Mouse (Mus musculus) intestine, embryonic 15.5 days (tissue): ENCODE measurements at regions not wholly inside any gene's neighbourhood (a gene's known extent, or its start where the extent isn't known, plus 50 kb on each side); places are given as distances from the start of the nearest gene placed in this dataset.
A peak's percentile ranks its signal among the peaks of the same experiment; 100 is the strongest.

Experiments used
- ATAC-seq: fragments of 200-750 bp; cut with Nextera tagmentation; 2 replicates; pipeline ENCODE4 v1.8.0; 2017; ENCODE audit warnings: moderate TSS enrichment, moderate library complexity
- H3K27ac ChIP-seq: fragments of 300-500 bp; sonication (generic); 2 replicates; pipeline ENCODE4 v1.5.1; 2015; ENCODE audit warnings: mild to moderate bottlenecking, inconsistent platforms
- H3K27me3 ChIP-seq: fragments of 300-500 bp; sonication (generic); replicated peaks from 2 replicates; pipeline ENCODE4 v1.6.1; 2015; ENCODE audit warnings: inconsistent platforms
- H3K36me3 ChIP-seq: fragments of 300-500 bp; sonication (generic); 2 replicates; pipeline ENCODE4 v1.6.1; 2015; ENCODE audit warnings: inconsistent platforms
- H3K4me1 ChIP-seq: fragments of 300-500 bp; sonication (generic); replicated peaks from 2 replicates; pipeline ENCODE4 v1.6.1; 2015; ENCODE audit warnings: inconsistent platforms
- H3K4me2 ChIP-seq: fragments of 300-500 bp; sonication (generic); replicated peaks from 2 replicates; pipeline ENCODE4 v1.6.1; 2015; ENCODE audit warnings: mild to moderate bottlenecking, inconsistent platforms
- H3K4me3 ChIP-seq: fragments of 300-500 bp; sonication (generic); replicated peaks from 2 replicates; pipeline ENCODE4 v1.5.1; 2015; ENCODE audit warnings: inconsistent platforms
- H3K9ac ChIP-seq: fragments of 300-500 bp; sonication (generic); 2 replicates; pipeline ENCODE4 v1.6.1; 2015; ENCODE audit warnings: inconsistent platforms
- H3K9me3 ChIP-seq: fragments of 300-500 bp; sonication (generic); 2 replicates; pipeline ENCODE4 v1.6.1; 2016; ENCODE audit warnings: inconsistent platforms
- WGBS: fragments of 180-500 bp; shearing (Covaris S2); methylation state at CpG from one replicate; pipeline ENCODE4 v1.1.7; 2015; 5-methylcytosine and 5-hydroxymethylcytosine counted together

DNA sequence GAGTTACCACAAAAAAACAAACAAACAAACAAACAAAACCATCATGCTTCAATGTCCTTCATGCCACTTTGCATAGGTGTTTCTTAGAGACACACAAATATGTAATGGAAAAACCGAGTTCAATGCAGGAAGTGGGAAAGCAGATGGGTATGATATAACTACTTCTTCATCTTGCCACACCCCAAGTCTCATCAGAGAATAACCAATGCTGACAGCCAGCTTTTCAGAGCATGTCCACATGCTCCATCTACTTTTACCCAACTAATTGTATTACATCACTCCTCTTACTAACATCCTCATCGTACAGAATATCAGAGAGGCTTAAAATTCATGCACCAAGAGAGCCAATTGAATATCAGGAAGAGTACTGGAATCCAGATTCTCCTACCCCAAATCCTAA is 301.6 kb downstream of the Lmo4 start:
- WGBS, result 83% methylated on average over 2 of the region's 2 CpGs

DNA sequence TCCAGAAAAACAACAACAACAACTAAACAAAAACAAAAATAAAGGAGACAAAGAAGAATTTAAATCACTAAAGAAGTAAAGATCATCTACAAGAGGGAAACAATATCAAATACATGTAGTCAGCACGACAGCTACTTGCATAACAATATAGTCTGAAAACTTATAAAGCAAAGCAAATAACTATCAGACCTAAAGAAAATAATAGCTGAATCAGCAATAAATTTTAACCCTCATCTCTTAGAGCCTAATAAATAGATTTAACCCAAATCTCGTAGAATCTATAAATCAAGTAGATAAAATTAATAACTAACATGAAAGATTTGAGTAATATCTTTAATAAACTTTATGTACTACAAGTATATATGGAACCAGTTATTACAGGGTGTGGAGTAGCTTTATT is 324.2 kb downstream of the Lmo4 start:
- H3K36me3 ChIP-seq, result no peaks in the 10 kb centered on the region
- no peak overlapping the region for H3K4me2 ChIP-seq
- H3K4me1 ChIP-seq, result no peaks in the 10 kb centered on the region
- no peak overlapping the region for H3K4me3 ChIP-seq
- WGBS, result 84% methylated on average over 2 of the region's 2 CpGs
- no peak overlapping the region for H3K9ac ChIP-seq
- ATAC-seq, result no peak
- H3K27ac ChIP-seq, result no peak overlapping the region
- no peaks in the 10 kb centered on the region for H3K9me3 ChIP-seq
- H3K27me3 ChIP-seq, result no peaks in the 10 kb centered on the region

More for the DNA sequence above, 301.6 kb downstream of the Lmo4 start:
- Histone ChIP-seq H3K9me3 (no peaks in the 10 kb centered on the region), H3K36me3 (no peaks in the 10 kb centered on the region), H3K4me3 (no peak overlapping the region), H3K4me2 (no peak overlapping the region), H3K4me1 (no peaks in the 10 kb centered on the region), H3K9ac (no peak overlapping the region), H3K27ac (no peak overlapping the region), H3K27me3 (no peaks in the 10 kb centered on the region)
- ATAC-seq, result no peak

DNA sequence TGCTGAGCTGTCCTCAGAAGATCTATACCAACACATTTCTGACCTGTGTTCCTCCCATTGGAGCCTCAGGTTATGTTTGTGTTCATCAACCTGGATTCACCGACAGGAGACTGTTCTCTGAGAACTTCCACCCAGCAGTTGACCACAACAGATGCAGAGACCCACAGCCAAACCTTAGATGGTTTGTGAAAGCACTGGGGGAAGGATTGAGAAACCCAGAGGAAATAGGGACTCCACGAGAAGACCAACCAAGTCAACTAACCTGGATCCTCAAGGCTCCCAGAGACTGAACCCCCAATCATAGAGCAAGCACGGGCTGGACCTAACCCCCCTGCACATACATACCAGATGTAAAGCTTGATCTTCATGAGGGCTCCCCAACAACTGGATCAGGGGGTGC is 331.1 kb downstream of the Lmo4 start:
- WGBS, result 79% methylated on average over 3 of the region's 3 CpGs
- Histone ChIP-seq H3K4me3 (no peak overlapping the region), H3K4me1 (no peaks in the 10 kb centered on the region)

DNA sequence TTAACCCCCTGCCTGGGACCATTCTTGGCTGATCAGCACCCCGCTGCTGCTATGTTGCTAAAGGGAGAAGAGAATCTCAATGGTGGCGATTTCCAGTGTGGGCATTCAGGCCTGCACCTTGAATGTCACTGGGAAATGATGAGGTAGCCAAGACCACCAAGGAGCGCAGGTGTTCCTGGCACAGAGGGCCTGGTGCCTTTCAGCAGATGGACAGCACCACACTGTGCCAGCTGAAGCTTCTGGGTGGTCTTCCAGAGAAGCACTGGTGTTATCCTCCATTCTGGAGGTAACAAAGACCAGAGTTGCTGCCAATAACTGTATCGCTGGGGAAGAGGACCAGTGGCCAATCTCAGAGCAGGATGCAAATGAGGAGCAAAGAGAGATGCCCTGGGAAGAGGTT is 338.5 kb downstream of the Lmo4 start:
- H3K27ac ChIP-seq, result no peak overlapping the region
- 67% methylated on average over 4 of the region's 4 CpGs for WGBS
- no peaks in the 10 kb centered on the region for H3K27me3 ChIP-seq
- H3K9ac ChIP-seq, result no peak overlapping the region
- no peak overlapping the region for H3K4me2 ChIP-seq
- no peaks in the 10 kb centered on the region for H3K4me1 ChIP-seq
- H3K9me3 ChIP-seq, result no peaks in the 10 kb centered on the region
- H3K36me3 ChIP-seq, result no peaks in the 10 kb centered on the region
- no peak for ATAC-seq
- no peak overlapping the region for H3K4me3 ChIP-seq

More for the DNA sequence above, 331.1 kb downstream of the Lmo4 start:
- no peaks in the 10 kb centered on the region for H3K36me3 ChIP-seq
- ATAC-seq, result no peak
- no peaks in the 10 kb centered on the region for H3K9me3 ChIP-seq
- H3K4me2 ChIP-seq, result no peak overlapping the region
- no peak overlapping the region for H3K9ac ChIP-seq
- no peak overlapping the region for H3K27ac ChIP-seq
- H3K27me3 ChIP-seq, result no peaks in the 10 kb centered on the region

DNA sequence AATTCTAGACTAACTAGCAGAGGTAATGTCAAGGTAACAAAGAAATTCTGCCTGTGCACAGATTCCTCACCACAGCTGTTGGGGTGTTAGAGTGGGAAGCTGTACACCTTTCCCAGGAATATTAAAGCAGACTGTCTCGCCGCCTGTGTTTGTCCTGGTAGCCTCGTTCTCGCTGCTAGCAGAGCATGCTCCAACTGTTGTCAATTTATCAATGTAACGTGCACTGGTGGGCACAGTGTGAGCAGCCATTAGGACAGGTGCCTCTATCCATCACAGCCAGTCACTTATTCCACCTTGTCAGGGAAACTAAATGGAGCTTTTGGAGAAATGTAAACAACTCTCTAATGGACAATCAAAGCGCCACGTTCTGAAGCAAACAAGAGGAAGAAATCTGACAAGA is 339.4 kb downstream of the Lmo4 start:
- Histone ChIP-seq H3K27ac (no peak overlapping the region), H3K27me3 (no peaks in the 10 kb centered on the region), H3K4me3 (no peak overlapping the region), H3K4me2 (no peak overlapping the region), H3K9me3 (no peaks in the 10 kb centered on the region), H3K9ac (no peak overlapping the region), H3K36me3 (no peaks in the 10 kb centered on the region), H3K4me1 (no peaks in the 10 kb centered on the region)
- no peak for ATAC-seq
- WGBS, result 55% methylated on average over 7 of the region's 7 CpGs

DNA sequence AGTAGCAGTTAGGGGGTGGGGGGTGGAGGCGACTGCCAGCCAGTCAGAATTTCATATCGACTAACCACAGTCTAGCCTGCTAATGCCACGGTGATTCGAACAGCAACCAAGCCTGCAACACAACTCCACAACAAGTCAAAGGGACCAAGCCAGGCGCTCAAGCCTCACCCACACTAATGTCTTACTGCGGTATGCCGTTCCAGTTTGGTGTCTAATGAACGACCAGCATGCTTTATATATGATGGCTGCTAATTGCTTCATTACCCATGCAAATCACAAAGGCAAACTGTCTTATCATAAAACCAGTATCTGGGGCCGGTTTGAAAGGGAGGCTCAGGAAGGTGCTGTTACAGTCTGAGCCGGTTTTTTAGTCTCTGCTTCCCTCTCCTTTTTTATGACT is 340.5 kb downstream of the Lmo4 start:
- H3K4me2 ChIP-seq, result peak overlapping the region; percentile 33
- H3K27me3 ChIP-seq, result no peaks in the 10 kb centered on the region
- ATAC-seq, result peak; percentile 43
- H3K27ac ChIP-seq, result no peak overlapping the region
- no peaks in the 10 kb centered on the region for H3K36me3 ChIP-seq
- no peak overlapping the region for H3K9ac ChIP-seq
- WGBS, result 43% methylated on average over 10 of the region's 10 CpGs
- H3K4me1 ChIP-seq, result no peaks in the 10 kb centered on the region
- H3K4me3 ChIP-seq, result no peak overlapping the region
- H3K9me3 ChIP-seq, result no peaks in the 10 kb centered on the region

DNA sequence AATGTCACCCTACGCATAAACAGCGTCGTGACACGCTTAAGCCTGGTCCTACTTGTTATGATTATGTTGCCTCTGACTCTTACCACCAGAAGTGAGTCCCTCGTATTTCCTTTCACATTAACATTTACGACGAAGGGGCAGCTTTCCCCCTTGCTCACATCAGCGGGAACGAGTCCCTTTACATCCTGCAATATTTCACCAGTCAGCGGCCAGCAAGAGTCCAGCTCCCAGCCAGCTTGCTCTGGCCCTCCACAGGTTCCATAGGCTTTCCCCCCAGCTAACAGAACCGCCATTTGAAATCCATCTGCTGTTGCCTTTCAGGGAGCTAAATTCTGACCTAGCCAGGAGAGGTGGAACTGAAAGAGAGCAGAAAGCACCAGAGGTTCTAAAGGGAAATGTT is 342.5 kb downstream of the Lmo4 start:
- Histone ChIP-seq H3K27me3 (no peaks in the 10 kb centered on the region), H3K4me1 (no peaks in the 10 kb centered on the region), H3K9ac (no peak overlapping the region), H3K9me3 (no peaks in the 10 kb centered on the region), H3K4me2 (no peak overlapping the region), H3K4me3 (no peak overlapping the region), H3K27ac (no peak overlapping the region), H3K36me3 (no peaks in the 10 kb centered on the region)
- 40% methylated on average over 11 of the region's 11 CpGs for WGBS
- no peak for ATAC-seq

DNA sequence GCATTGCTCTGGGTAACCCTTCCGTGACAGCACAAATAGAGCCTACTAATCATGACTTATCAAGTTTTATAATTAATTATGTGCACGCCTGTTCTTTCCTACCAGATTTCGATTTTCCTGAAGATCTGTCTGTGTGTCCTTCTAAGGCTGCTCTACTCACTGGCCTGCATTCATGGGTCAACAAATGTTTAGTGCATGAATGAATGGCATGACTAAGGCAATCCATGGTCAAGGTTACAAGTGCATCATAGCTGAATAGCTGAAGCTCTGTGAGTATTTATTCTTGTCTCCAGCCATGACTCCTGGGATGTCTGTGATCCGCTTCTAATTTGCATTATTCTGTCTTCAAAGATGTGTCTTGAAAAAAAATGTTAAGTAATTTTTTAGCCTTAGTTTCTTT is 343.2 kb downstream of the Lmo4 start:
- no peak for ATAC-seq
- H3K4me1 ChIP-seq, result no peaks in the 10 kb centered on the region
- H3K9me3 ChIP-seq, result no peaks in the 10 kb centered on the region
- H3K27ac ChIP-seq, result no peak overlapping the region
- no peaks in the 10 kb centered on the region for H3K27me3 ChIP-seq
- H3K4me3 ChIP-seq, result no peak overlapping the region
- H3K4me2 ChIP-seq, result no peak overlapping the region
- H3K9ac ChIP-seq, result no peak overlapping the region
- H3K36me3 ChIP-seq, result no peaks in the 10 kb centered on the region
- 83% methylated on average over 4 of the region's 4 CpGs for WGBS

DNA sequence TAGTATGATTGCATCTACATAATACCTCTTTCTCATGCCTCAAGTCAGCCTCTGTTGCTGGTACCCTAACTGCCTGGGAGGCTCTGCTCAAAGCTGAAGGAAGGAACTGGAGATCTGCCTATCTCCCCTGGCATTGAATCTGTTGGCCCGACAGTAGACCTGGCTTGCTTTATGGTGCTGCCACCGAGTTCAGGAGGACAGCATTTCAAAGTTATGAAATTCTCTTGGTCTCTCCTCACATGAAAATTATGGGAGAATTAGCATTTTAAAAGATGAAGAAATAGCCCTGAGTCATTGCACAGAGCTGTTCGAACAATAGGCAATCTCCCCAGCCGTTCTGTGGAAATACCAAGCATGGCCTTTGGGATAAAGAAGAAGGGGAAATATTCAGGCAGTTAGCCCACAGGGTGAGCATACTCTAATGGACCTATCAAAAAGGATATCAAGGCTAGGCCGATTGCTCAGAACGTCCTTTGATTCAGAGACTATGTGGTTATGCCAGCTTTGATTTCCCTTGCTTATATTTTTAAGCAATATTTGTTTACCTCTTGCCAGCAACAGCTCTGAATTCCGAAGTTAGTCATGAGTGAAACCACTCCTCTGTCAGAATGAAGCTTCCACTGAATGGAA is 369.3 kb downstream of the Lmo4 start:
- H3K9ac ChIP-seq, result no peak overlapping the region
- WGBS, result 91% methylated on average over 7 of the region's 7 CpGs
- no peak overlapping the region for H3K4me2 ChIP-seq
- H3K27ac ChIP-seq, result no peak overlapping the region
- no peak for ATAC-seq
- no peaks in the 10 kb centered on the region for H3K27me3 ChIP-seq
- no peak overlapping the region for H3K4me3 ChIP-seq
- no peaks in the 10 kb centered on the region for H3K4me1 ChIP-seq
- no peaks in the 10 kb centered on the region for H3K9me3 ChIP-seq
- H3K36me3 ChIP-seq, result no peaks in the 10 kb centered on the region

DNA sequence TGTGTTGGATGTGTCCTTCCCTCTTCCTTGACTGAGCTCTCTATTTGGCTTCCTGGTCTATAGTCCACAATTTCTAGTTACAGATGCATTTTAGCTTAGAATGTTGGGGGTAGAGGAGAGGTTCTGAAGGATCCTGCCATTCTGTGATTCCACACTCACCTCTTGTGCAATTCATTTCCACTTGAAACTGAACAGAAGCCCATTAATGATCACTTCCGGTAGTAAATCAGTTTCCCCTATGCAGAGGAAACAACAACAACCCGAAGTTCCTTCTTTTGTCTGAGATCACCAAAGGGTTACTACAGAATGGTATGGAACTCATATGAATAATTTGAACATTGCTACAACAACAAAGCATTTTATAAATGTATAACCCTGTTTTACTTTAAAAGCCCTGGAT is 370.3 kb downstream of the Lmo4 start:
- WGBS, result 64% methylated on average over 2 of the region's 2 CpGs

DNA sequence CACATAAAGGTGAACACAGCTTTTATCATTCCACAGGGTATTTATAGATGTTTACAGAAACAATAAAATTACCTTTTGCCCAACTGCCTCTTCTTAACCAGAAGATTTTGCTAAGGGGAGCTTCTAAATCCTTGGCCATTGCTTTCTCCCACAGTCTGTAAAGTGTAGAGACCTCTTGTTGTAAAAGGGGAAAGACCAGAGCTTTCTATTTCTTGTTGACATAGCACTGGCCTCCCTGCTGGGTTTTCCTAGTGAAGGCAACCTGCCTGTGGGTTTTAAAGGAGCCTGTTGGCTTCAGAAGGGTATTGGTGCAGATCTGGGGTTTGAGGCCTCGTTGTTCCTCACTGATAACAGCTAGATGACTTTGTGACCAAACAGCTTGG is 381.6 kb downstream of the Lmo4 start:
- H3K27ac ChIP-seq, result 0 out of 2 replicates have a peak overlapping the region, but pooled peaks have one; percentile 19
- H3K4me2 ChIP-seq, result no peak overlapping the region
- H3K4me3 ChIP-seq, result no peak overlapping the region
- no peaks in the 10 kb centered on the region for H3K36me3 ChIP-seq
- H3K9me3 ChIP-seq, result no peaks in the 10 kb centered on the region
- H3K4me1 ChIP-seq, result no peaks in the 10 kb centered on the region
- no peak overlapping the region for H3K9ac ChIP-seq
- 37% methylated on average over 1 of the region's 1 CpGs for WGBS
- peak; percentile 58 for ATAC-seq
- H3K27me3 ChIP-seq, result no peaks in the 10 kb centered on the region

More for the DNA sequence above, 370.3 kb downstream of the Lmo4 start:
- H3K4me3 ChIP-seq, result no peak overlapping the region
- no peaks in the 10 kb centered on the region for H3K36me3 ChIP-seq
- no peaks in the 10 kb centered on the region for H3K4me1 ChIP-seq
- H3K4me2 ChIP-seq, result no peak overlapping the region
- no peak overlapping the region for H3K9ac ChIP-seq
- H3K27me3 ChIP-seq, result no peaks in the 10 kb centered on the region
- no peak overlapping the region for H3K27ac ChIP-seq
- no peaks in the 10 kb centered on the region for H3K9me3 ChIP-seq
- no peak for ATAC-seq

DNA sequence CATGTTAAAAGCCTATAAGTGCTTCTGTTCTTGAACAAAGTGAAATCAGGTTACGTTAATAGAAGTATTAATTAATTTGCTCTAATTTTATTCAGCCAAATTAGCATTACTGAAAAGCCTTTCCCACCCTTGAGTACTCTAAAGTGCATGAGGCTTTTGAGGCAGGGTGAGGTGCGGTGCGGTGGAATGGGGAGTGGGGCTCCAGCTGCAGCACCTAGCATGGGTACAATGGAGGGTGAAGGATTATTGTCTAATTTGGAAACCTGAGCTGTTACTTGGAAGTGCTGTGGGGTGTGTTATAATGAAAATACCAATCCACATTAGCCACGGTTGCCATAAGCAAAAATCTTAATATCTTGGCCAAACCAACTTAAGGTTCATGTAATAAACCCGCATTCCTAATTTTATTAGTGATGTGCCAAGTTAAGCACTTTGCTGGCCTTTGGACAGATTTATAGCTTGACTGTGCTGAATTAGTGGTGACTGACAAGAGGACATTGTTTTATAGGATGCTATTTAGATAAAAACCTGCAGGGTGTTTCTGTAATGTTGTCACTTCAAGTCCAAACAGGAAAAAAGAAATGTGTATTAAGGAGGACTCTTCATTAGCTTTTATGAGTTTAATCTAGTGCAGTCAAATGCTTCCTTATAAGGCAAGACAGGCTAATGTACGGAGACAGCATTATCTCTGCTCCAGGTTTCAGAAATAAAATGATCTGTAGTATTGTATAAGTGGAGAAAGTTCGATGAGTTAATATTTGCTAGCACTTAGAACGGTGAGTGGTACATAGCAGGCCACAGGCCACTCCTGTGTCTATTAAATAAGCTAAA is 382.2 kb downstream of the Lmo4 start:
- H3K9ac ChIP-seq, result no peak overlapping the region
- ATAC-seq, result peak; percentile 94
- WGBS, result 52% methylated on average over 8 of the region's 8 CpGs

DNA sequence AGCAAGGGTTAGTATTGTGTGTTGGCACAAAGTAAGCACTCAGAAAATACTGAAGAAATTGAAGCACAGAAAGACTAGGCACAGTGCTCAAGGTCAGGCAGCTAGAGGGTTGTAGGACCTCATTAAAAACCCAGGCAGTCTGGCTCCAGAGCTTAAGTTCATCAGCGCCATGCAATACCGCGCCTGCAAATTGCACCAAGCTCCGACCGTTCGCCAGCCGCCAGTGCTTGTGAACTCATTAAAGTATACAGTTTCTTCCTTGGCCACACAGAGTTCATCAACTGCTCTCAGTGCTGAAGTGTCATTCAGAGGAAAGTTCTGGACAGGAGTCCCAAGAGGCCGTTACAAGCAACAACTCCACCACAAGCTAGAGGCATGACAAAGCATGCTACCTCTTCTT is 397.5 kb downstream of the Lmo4 start:
- WGBS, result 65% methylated on average over 8 of the region's 8 CpGs
- Histone ChIP-seq H3K4me2 (no peak overlapping the region), H3K27me3 (no peaks in the 10 kb centered on the region), H3K4me3 (no peak overlapping the region), H3K4me1 (no peaks in the 10 kb centered on the region), H3K9ac (no peak overlapping the region), H3K9me3 (no peaks in the 10 kb centered on the region), H3K36me3 (no peaks in the 10 kb centered on the region), H3K27ac (no peak overlapping the region)
- peak; percentile 53 for ATAC-seq

More for the DNA sequence above, 382.2 kb downstream of the Lmo4 start:
- Histone ChIP-seq H3K27me3 (no peaks in the 10 kb centered on the region), H3K9me3 (no peaks in the 10 kb centered on the region), H3K36me3 (no peaks in the 10 kb centered on the region), H3K4me1 (no peaks in the 10 kb centered on the region), H3K4me3 (no peak overlapping the region), H3K27ac (no peak overlapping the region), H3K4me2 (no peak overlapping the region)
